Comparison of ENCODE assay signal across 10 mouse cellular contexts in genomic region chr11:8569232-8570028, GRCm38 (mm10).
A peak's percentile ranks its signal among the peaks of the same experiment; 100 is the strongest.
DNase-seq lines count a peak whose midpoint lies in the region; ATAC-seq lines count a peak whose summit lies in the region.
"Had no signal": no experiment of that assay in that cellular context is flagged by ENCODE, and none has a peak within 500 bp of the region (broad histone marks: within the 10 kb centered on the region; RNA-seq: fewer than 3 reads in every experiment).

No protein-coding gene starts in this region.

- no peak for ATAC-seq in neural tube, embryonic 11.5 days (ENCODE audit: insufficient read depth, low FRiP score, low TSS enrichment)
- ATAC-seq in neural tube, embryonic 15.5 days (ENCODE audit: low FRiP score) = no peak
- peak; percentile 43 for ATAC-seq in granulocyte monocyte progenitor cell, adult 5-6 weeks (replicated peaks; ENCODE audit: poor library complexity, severe bottlenecking)
- ATAC-seq in liver, embryonic 12.5 days = 0 out of 2 replicates have a peak, but pooled peaks have one; percentile 36
- no peak for ATAC-seq in cerebellum, adult (ENCODE audit: insufficient number of reproducible peaks, low FRiP score, low TSS enrichment)

- 8% methylated on average over 7 of the region's 7 CpGs for WGBS in neural tube, embryonic 11.5 days
- WGBS in neural tube, embryonic 15.5 days = 22% methylated on average over 7 of the region's 7 CpGs
- WGBS in liver, embryonic 12.5 days (ENCODE audit: insufficient replicate concordance) = 61% methylated on average over 7 of the region's 7 CpGs

- H3K4me3 ChIP-seq in neural tube, embryonic 11.5 days (ENCODE audit: low read depth, low read length) = no peak overlapping the region
- H3K4me3 ChIP-seq in neural tube, embryonic 15.5 days (replicated peaks) = no peak overlapping the region
- no peak overlapping the region for H3K4me3 ChIP-seq in liver, embryonic 12.5 days
- H3K4me3 ChIP-seq: heart, embryonic 10.5 days had no signal

- no peaks in the 10 kb centered on the region for H3K9me3 ChIP-seq in neural tube, embryonic 11.5 days (ENCODE audit: control insufficient read depth, low read length)
- no peaks in the 10 kb centered on the region for H3K9me3 ChIP-seq in neural tube, embryonic 15.5 days (replicated peaks)
- no peaks in the 10 kb centered on the region for H3K9me3 ChIP-seq in liver, embryonic 12.5 days (replicated peaks)
- H3K9me3 ChIP-seq: heart, embryonic 10.5 days had no signal

- no peaks in the 10 kb centered on the region for H3K27me3 ChIP-seq in neural tube, embryonic 11.5 days (ENCODE audit: control insufficient read depth, insufficient read depth, low read length)
- H3K27me3 ChIP-seq in neural tube, embryonic 15.5 days (replicated peaks) = no peaks in the 10 kb centered on the region
- no peaks in the 10 kb centered on the region for H3K27me3 ChIP-seq in liver, embryonic 12.5 days (replicated peaks)

- no peak overlapping the region for H3K27ac ChIP-seq in neural tube, embryonic 11.5 days (ENCODE audit: low read depth, low read length)
- H3K27ac ChIP-seq in neural tube, embryonic 15.5 days (replicated peaks) = no peak overlapping the region
- no peak overlapping the region for H3K27ac ChIP-seq in liver, embryonic 12.5 days
- H3K27ac ChIP-seq: heart, embryonic 10.5 days; liver, embryonic 14.5 days had no signal

- peaks cover 11% of the 10 kb centered on the region for H3K4me1 ChIP-seq in neural tube, embryonic 11.5 days (ENCODE audit: control insufficient read depth, insufficient read depth, low read length)
- H3K4me1 ChIP-seq in neural tube, embryonic 15.5 days = peaks cover 10% of the 10 kb centered on the region
- H3K4me1 ChIP-seq in liver, embryonic 12.5 days = no peaks in the 10 kb centered on the region; the same call in 1 of the 2 replicates

- peak; percentile 34 for DNase-seq in neural tube, embryonic 11.5 days (ENCODE audit: low spot score)
- no peak for DNase-seq in thymus, adult 18-20 months
- DNase-seq in thymus, postnatal 10 days (ENCODE audit: low spot score in 2 of 2) = no peak
- no peak for DNase-seq in cerebellum, adult 11-12 months

- no peak overlapping the region for H3K4me2 ChIP-seq in neural tube, embryonic 11.5 days (ENCODE audit: low read depth)
- no peak overlapping the region for H3K4me2 ChIP-seq in neural tube, embryonic 15.5 days
- no peak overlapping the region for H3K4me2 ChIP-seq in liver, embryonic 12.5 days

- H3K9ac ChIP-seq in neural tube, embryonic 11.5 days (ENCODE audit: low read length) = no peak overlapping the region
- no peak overlapping the region for H3K9ac ChIP-seq in neural tube, embryonic 15.5 days (replicated peaks)
- no peak overlapping the region for H3K9ac ChIP-seq in liver, embryonic 12.5 days
- H3K9ac ChIP-seq: liver, embryonic 14.5 days had no signal

- no peaks in the 10 kb centered on the region for H3K36me3 ChIP-seq in neural tube, embryonic 11.5 days (ENCODE audit: control insufficient read depth, insufficient read depth, low read length)
- H3K36me3 ChIP-seq in neural tube, embryonic 15.5 days = no peaks in the 10 kb centered on the region
- peaks cover 12% of the 10 kb centered on the region for H3K36me3 ChIP-seq in liver, embryonic 12.5 days

Comparison
In these comparisons a context has a peak if more than half of its experiments do, and no peak if none do; other contexts are left out.
1. ATAC-seq: peak in granulocyte monocyte progenitor cell, adult 5-6 weeks (single experiment) and liver, embryonic 12.5 days (single experiment); none in neural tube, embryonic 11.5 days (single experiment), neural tube, embryonic 15.5 days (single experiment) and cerebellum, adult (single experiment).